Mouse (Mus musculus) cerebellum, postnatal 10 days (tissue): Measurements from ENCODE around the gene Clec2g.

Experiments used
- DNase-seq, 2 experiments: peaks; one replicate each; pipeline ENCODE4 v3.0.0; 2021; ENCODE audit warnings: mixed read lengths in 2 of 2

Gene Clec2g

GRCm38 (mm10) chr6:129027451-129028248 is 93.5 kb downstream of the Clec2g start:
- DNase-seq: no peak

DNA sequence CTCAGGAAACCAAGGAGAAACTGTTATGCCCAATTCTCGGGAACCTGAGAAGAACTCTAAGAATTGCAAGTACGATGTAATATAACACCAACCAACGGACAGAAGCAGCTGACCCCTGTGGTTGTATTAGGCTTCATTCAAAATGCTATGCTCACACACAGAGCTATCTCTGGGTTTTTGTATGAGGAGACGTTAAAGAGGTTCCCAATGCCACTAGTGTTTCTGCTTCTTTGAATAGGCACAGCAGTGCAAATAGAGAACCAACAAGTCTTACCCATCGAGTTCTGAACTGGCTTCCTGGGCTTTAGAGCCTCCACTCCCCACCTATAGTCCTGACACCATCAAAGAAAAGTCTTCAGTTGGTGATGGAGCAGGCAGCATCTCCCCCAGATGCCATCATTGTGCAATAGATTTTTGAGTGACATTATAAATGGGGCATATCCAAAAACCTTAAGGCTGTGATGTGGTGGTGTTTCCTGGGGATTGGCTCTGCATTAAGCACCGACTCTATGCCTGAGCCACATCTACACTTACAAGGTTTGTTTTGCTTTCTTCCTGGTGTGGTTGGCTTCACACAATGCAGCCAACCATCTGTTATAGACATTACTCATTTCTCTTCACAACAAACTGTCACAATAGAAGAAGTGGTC is 96.1 kb downstream of the Clec2g start:
- DNase-seq: no peak

- no peak for DNase-seq
Measured at GRCm38 (mm10) chr6:129030964-129031363, 96.8 kb downstream of the Clec2g start.

DNA sequence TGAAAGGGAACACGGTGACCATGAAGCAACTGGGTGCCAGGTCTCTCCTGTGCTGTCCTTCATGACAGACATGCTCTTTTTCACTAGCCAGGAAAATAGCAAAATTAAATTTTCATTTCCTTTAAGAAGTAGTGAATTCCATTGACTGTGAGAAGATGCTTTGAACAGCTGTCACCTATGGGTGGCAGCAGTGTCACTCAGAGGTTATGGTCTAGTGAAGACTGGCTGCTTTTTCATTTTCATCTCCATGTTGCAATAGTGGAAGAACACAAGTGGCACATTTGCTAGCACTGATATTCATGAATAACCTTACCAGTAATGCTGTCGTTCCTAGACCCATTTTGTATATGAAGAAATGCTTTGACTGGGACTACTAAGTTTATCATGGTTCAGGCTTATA is 99.2 kb downstream of the Clec2g start:
- peak; percentile 4 to 6 for DNase-seq
